Mouse (Mus musculus) neural tube, embryonic 15.5 days (tissue): ENCODE measurements around the gene Ssty2. TPM values are rescaled to one million over a fixed set of nuclear protein-coding genes. Genes with fewer than 3 reads are reported as not detected.
"Not testable (repeated sequence)": the region's sequence is repeated elsewhere in the genome, so short reads cannot be mapped to it uniquely, and the experiment has no call there.

Experiments
- ATAC-seq: fragments of 200-750 bp; cut with Nextera tagmentation; 2 replicates; pipeline ENCODE4 v1.8.0; 2017; ENCODE audit warnings: mild to moderate bottlenecking, moderate TSS enrichment, moderate library complexity; ENCODE audit not compliant: low FRiP score
- H3K27ac ChIP-seq: fragments of 300-500 bp; sonication (generic); replicated peaks from 2 replicates; pipeline ENCODE4 v1.5.1; 2015; ENCODE audit warnings: mild to moderate bottlenecking, inconsistent platforms
- H3K27me3 ChIP-seq: fragments of 300-500 bp; sonication (generic); replicated peaks from 2 replicates; pipeline ENCODE4 v1.6.1; 2015; ENCODE audit warnings: inconsistent platforms
- H3K36me3 ChIP-seq: fragments of 300-500 bp; sonication (generic); 2 replicates; pipeline ENCODE4 v1.6.1; 2015; ENCODE audit warnings: inconsistent platforms
- H3K4me1 ChIP-seq: fragments of 300-500 bp; sonication (generic); 2 replicates; pipeline ENCODE4 v1.6.1; 2015; ENCODE audit warnings: inconsistent platforms
- H3K4me2 ChIP-seq: fragments of 300-500 bp; sonication (generic); 2 replicates; pipeline ENCODE4 v1.6.1; 2015; ENCODE audit warnings: inconsistent platforms, mild to moderate bottlenecking, moderate library complexity
- H3K4me3 ChIP-seq: fragments of 300-500 bp; sonication (generic); replicated peaks from 2 replicates; pipeline ENCODE4 v1.5.1; 2015; ENCODE audit warnings: mild to moderate bottlenecking, inconsistent platforms
- H3K9ac ChIP-seq: fragments of 300-500 bp; sonication (generic); replicated peaks from 2 replicates; pipeline ENCODE4 v1.6.1; 2015; ENCODE audit warnings: mild to moderate bottlenecking, inconsistent platforms
- H3K9me3 ChIP-seq: fragments of 300-500 bp; sonication (generic); replicated peaks from 2 replicates; pipeline ENCODE4 v1.6.1; 2016; ENCODE audit warnings: inconsistent platforms
- WGBS: fragments of 180-500 bp; shearing (Covaris S2); methylation state at CpG from one replicate; pipeline ENCODE4 v1.1.7; 2015; ENCODE audit warnings: mixed read lengths; 5-methylcytosine and 5-hydroxymethylcytosine counted together
- polyA plus RNA-seq: library from polyadenylated mRNA; unstranded; fragments of >200 nt; fragmentation: Nextera tagmentation; extraction: Ambion mirVana; gene quantifications from 2 replicates; pipeline ENCODE4 v1.2.1, GENCODE M21; 2015

Ssty2 gene
- not detected in 2 replicates for polyA plus RNA-seq

DNA sequence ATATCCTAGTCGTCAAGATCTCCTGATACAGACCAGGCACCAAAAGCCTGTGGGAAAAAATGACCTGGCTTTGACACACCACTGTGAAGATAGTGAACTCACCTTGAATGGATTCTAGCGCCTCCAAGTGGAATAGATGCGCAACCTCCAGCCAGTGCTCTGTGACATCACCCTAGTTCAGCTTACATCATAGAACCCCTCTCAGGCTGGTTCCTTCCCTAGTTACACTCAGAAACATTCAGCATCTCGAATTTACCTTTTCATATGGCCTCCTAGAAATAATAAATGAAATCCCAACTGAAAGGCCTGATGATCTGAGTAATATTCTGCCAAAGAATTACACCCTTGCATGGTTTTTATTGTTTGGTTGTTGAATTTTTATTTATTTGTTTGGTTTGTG lies at the start of gene Ssty2:
Gene Ssty2, minus strand, starts transcription at position 101 of the 400 bp plus-strand sequence.
- not testable (repeated sequence) for H3K9ac ChIP-seq, H3K4me3 ChIP-seq, H3K4me2 ChIP-seq, H3K4me1 ChIP-seq, ATAC-seq, H3K27ac ChIP-seq, H3K27me3 ChIP-seq, H3K36me3 ChIP-seq, H3K9me3 ChIP-seq
- no CpG with 5 or more reads among the region's 4 CpGs for WGBS
